Mouse (Mus musculus) heart, embryonic 12.5 days (tissue): ENCODE measurements around the gene Bloc1s4. TPM values are rescaled to one million over a fixed set of nuclear protein-coding genes. Genes with fewer than 3 reads are reported as not detected.

Experiments used
- ATAC-seq: fragments of 200-750 bp; cut with Nextera tagmentation; 2 replicates; pipeline ENCODE4 v1.8.0; 2017; ENCODE audit warnings: moderate TSS enrichment, moderate library complexity; ENCODE audit not compliant: insufficient number of reproducible peaks, low FRiP score
- H3K27ac ChIP-seq: fragments of 300-500 bp; sonication (generic); 2 replicates; pipeline ENCODE4 v1.5.1; 2016; ENCODE audit warnings: mild to moderate bottlenecking, moderate library complexity; ENCODE audit not compliant: poor library complexity, severe bottlenecking
- H3K27me3 ChIP-seq: fragments of 300-500 bp; sonication (generic); replicated peaks from 2 replicates; pipeline ENCODE4 v1.6.1; 2016; ENCODE audit warnings: mild to moderate bottlenecking, moderate library complexity
- H3K36me3 ChIP-seq: fragments of 300-500 bp; sonication (generic); 2 replicates; pipeline ENCODE4 v1.6.1; 2016; ENCODE audit warnings: mild to moderate bottlenecking, moderate library complexity
- H3K4me1 ChIP-seq: fragments of 300-500 bp; sonication (generic); replicated peaks from 2 replicates; pipeline ENCODE4 v1.6.1; 2016; ENCODE audit warnings: mild to moderate bottlenecking
- H3K4me2 ChIP-seq: fragments of 300-500 bp; sonication (generic); 2 replicates; pipeline ENCODE4 v1.6.1; 2016; ENCODE audit warnings: mild to moderate bottlenecking, moderate library complexity
- H3K4me3 ChIP-seq: fragments of 300-500 bp; sonication (generic); 2 replicates; pipeline ENCODE4 v1.5.1; 2016; ENCODE audit warnings: mild to moderate bottlenecking
- H3K9ac ChIP-seq: fragments of 300-500 bp; sonication (generic); 2 replicates; pipeline ENCODE4 v1.6.1; 2016; ENCODE audit warnings: mild to moderate bottlenecking, moderate library complexity
- H3K9me3 ChIP-seq: fragments of 300-500 bp; sonication (generic); replicated peaks from 2 replicates; pipeline ENCODE4 v1.6.1; 2016; ENCODE audit warnings: mild to moderate bottlenecking, moderate library complexity
- WGBS: fragments of 180-500 bp; shearing (Covaris S2); methylation state at CpG from one replicate; pipeline ENCODE4 v1.1.7; 2016; 5-methylcytosine and 5-hydroxymethylcytosine counted together
- polyA plus RNA-seq: library from polyadenylated mRNA; unstranded; fragments of >200 nt; fragmentation: Nextera tagmentation; extraction: Ambion mirVana; gene quantifications from 2 replicates; pipeline ENCODE4 v1.2.1, GENCODE M21; 2016

The Bloc1s4 gene
- polyA plus RNA-seq, 1 experiment from 2014 or later, result 21.3 TPM

DNA sequence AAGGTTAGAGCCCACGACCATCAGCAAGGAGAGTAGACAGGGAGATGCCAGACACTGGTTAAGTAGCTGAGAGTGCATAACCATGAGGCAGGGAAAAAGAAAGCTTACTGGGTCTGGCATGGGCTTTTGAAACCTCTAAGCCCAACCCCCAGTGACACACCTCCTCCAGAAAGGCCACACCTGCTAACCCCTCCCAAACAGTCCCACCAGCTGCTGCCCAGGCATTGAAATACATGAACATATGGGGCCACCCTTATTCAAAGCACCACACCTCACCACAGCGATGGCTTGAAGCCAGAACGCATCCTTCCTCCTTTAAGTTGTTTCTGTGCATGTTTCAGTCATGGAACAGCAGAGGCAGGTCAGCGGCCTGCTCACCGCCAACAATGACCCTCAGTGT is 24.1 kb upstream of the Bloc1s4 start:
- H3K4me3 ChIP-seq, result no peak overlapping the region
- H3K9ac ChIP-seq, result no peak overlapping the region
- 85% methylated on average over 5 of the region's 5 CpGs for WGBS
- H3K27ac ChIP-seq, result no peak overlapping the region
- no peak for ATAC-seq
- H3K27me3 ChIP-seq, result no peaks in the 10 kb centered on the region
- no peaks in the 10 kb centered on the region for H3K36me3 ChIP-seq
- H3K9me3 ChIP-seq, result no peaks in the 10 kb centered on the region
- H3K4me1 ChIP-seq, result peaks cover 17% of the 10 kb centered on the region
- no peak overlapping the region for H3K4me2 ChIP-seq

- Histone ChIP-seq H3K4me1 (peaks cover 6% of the 10 kb centered on the region; the same call in 1 of the 2 replicates), H3K9me3 (no peaks in the 10 kb centered on the region), H3K27me3 (peaks cover 4% of the 10 kb centered on the region; the same call in 1 of the 2 replicates), H3K4me3 (no peak overlapping the region), H3K36me3 (no peaks in the 10 kb centered on the region), H3K4me2 (no peak overlapping the region), H3K27ac (no peak overlapping the region), H3K9ac (no peak overlapping the region)
- no peak for ATAC-seq
- 51% methylated on average over 3 of the region's 3 CpGs for WGBS
Observed at GRCm38 (mm10) chr5:36769603-36770002, 21.2 kb upstream of the Bloc1s4 start.

DNA sequence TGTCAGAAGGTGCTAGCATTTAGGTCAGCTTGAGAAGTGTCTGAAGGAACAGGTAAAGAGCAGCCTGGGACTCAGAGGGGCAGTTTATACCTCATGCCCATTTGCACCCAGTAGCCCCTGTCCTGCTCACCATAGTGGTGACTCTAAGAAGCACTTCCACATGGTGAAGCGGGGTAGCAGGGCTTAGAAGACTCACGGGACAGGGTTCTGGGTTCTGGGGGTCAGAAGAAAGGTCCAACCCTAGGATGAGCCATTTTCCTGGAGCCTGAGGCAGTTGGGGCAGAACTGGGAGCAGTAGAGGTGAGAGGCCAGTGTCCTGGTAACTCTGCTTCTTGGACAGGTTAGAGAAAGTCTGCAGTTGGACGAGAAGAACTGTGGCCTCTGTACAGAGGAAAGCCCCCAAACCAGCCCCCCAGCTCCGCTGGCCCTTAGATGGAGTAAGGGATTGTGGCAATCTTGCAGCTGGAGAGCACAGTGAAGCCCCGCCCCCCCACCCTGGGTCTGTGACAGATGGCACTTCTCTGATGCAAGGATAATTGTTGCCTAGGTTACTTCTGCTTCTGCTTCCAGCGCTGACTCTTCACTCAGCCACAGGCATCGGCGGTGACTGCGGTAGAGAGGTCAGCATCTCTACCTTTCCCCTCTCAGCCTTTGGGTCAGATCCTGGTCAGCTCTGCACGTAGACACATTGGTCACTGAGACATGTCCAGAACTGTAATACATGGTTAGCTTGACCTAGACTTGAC is 18.7 kb upstream of the Bloc1s4 start:
- H3K4me3 ChIP-seq, result no peak overlapping the region
- no peak overlapping the region for H3K9ac ChIP-seq
- 31% methylated on average over 10 of the region's 10 CpGs for WGBS
- H3K4me1 ChIP-seq, result peaks cover 10% of the 10 kb centered on the region; the same call in 1 of the 2 replicates
- H3K4me2 ChIP-seq, result no peak overlapping the region
- ATAC-seq, result no peak
- peaks cover 8% of the 10 kb centered on the region; the same call in 1 of the 2 replicates for H3K27me3 ChIP-seq
- no peaks in the 10 kb centered on the region for H3K9me3 ChIP-seq
- H3K27ac ChIP-seq, result no peak overlapping the region
- H3K36me3 ChIP-seq, result no peaks in the 10 kb centered on the region

DNA sequence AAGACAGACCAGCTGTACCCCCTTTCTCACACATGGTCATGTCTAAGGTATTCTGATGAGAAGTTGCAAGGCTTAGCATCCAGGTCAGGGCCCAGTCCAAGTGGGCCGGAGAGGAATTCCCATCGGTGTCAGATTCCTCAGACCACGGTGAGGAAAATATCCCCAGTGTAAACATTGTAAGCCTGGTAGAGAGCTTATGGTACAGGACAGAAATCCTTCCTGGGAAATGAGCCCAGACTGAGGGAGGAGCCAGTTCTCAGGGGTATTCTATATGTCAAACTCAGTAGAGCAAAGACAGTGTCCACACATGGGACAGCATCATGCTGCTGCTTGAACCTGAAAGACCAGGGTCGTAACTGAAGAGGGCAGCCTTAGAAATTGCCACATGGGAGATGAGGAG is 11.4 kb upstream of the Bloc1s4 start:
- H3K4me2 ChIP-seq, result no peak overlapping the region
- H3K27ac ChIP-seq, result no peak overlapping the region
- H3K9me3 ChIP-seq, result no peaks in the 10 kb centered on the region
- H3K36me3 ChIP-seq, result no peaks in the 10 kb centered on the region
- no peak for ATAC-seq
- peaks cover 9% of the 10 kb centered on the region for H3K27me3 ChIP-seq
- 62% methylated on average over 4 of the region's 4 CpGs for WGBS
- H3K4me3 ChIP-seq, result no peak overlapping the region
- peaks cover 10% of the 10 kb centered on the region; the same call in 1 of the 2 replicates for H3K4me1 ChIP-seq
- H3K9ac ChIP-seq, result no peak overlapping the region

GRCm38 (mm10) chr5:36757033-36757432 is 8.6 kb upstream of the Bloc1s4 start:
- 68% methylated on average over 5 of the region's 5 CpGs for WGBS
- H3K4me2 ChIP-seq, result no peak overlapping the region
- no peaks in the 10 kb centered on the region for H3K9me3 ChIP-seq
- H3K36me3 ChIP-seq, result no peaks in the 10 kb centered on the region
- no peak for ATAC-seq
- H3K27me3 ChIP-seq, result peaks cover 5% of the 10 kb centered on the region
- H3K27ac ChIP-seq, result no peak overlapping the region
- no peak overlapping the region for H3K4me3 ChIP-seq
- H3K9ac ChIP-seq, result no peak overlapping the region
- no peaks in the 10 kb centered on the region for H3K4me1 ChIP-seq

GRCm38 (mm10) chr5:36750119-36751078 is 1.9 kb upstream of the Bloc1s4 start:
- no peak overlapping the region for H3K4me2 ChIP-seq
- H3K9ac ChIP-seq, result no peak overlapping the region
- no peak overlapping the region for H3K27ac ChIP-seq
- H3K36me3 ChIP-seq, result 0 out of 2 replicates have a peak, but pooled peaks cover 2% of the 10 kb centered on the region
- no peaks in the 10 kb centered on the region; the same call in 1 of the 2 replicates for H3K27me3 ChIP-seq
- no peak for ATAC-seq
- H3K9me3 ChIP-seq, result no peaks in the 10 kb centered on the region
- 70% methylated on average over 9 of the region's 9 CpGs for WGBS
- no peak overlapping the region for H3K4me3 ChIP-seq
- H3K4me1 ChIP-seq, result peaks cover 9% of the 10 kb centered on the region

- peak overlapping the region; percentile 89 for H3K9ac ChIP-seq
- peak overlapping the region; percentile 90 for H3K4me2 ChIP-seq
- no peaks in the 10 kb centered on the region for H3K9me3 ChIP-seq
- H3K27me3 ChIP-seq, result no peaks in the 10 kb centered on the region; the same call in 1 of the 2 replicates
- peaks cover 9% of the 10 kb centered on the region for H3K4me1 ChIP-seq
- H3K27ac ChIP-seq, result no peak overlapping the region
- 0 out of 2 replicates have a peak, but pooled peaks cover 2% of the 10 kb centered on the region for H3K36me3 ChIP-seq
- peak overlapping the region; percentile 94 for H3K4me3 ChIP-seq
- WGBS, result 2% methylated on average over 76 of the region's 76 CpGs
- ATAC-seq, result peak; percentile 79
Observed at GRCm38 (mm10) chr5:36747794-36748535, 485 bp downstream of the Bloc1s4 start.

- Histone ChIP-seq H3K27ac (no peak overlapping the region), H3K9me3 (no peaks in the 10 kb centered on the region), H3K4me2 (peak overlapping the region; percentile 31), H3K4me1 (peaks cover 9% of the 10 kb centered on the region), H3K27me3 (no peaks in the 10 kb centered on the region; the same call in 1 of the 2 replicates), H3K36me3 (0 out of 2 replicates have a peak, but pooled peaks cover 2% of the 10 kb centered on the region), H3K9ac (0 out of 2 replicates have a peak overlapping the region, but pooled peaks have one; percentile 13), H3K4me3 (no peak overlapping the region)
- WGBS, result 75% methylated on average over 7 of the region's 7 CpGs
- no peak for ATAC-seq
Observed at GRCm38 (mm10) chr5:36747071-36747470, 1.4 kb downstream of the Bloc1s4 start.

- WGBS, result 39% methylated on average over 16 of the region's 16 CpGs
- no peak for ATAC-seq
- H3K27me3 ChIP-seq, result no peaks in the 10 kb centered on the region
- H3K4me1 ChIP-seq, result peaks cover 23% of the 10 kb centered on the region
- no peak overlapping the region for H3K4me3 ChIP-seq
- peak overlapping the region; percentile 49 for H3K4me2 ChIP-seq
- no peak overlapping the region for H3K27ac ChIP-seq
- H3K9ac ChIP-seq, result no peak overlapping the region
- H3K9me3 ChIP-seq, result no peaks in the 10 kb centered on the region
- H3K36me3 ChIP-seq, result 0 out of 2 replicates have a peak, but pooled peaks cover 2% of the 10 kb centered on the region
Observed at GRCm38 (mm10) chr5:36742126-36742848, 6.2 kb downstream of the Bloc1s4 start.

DNA sequence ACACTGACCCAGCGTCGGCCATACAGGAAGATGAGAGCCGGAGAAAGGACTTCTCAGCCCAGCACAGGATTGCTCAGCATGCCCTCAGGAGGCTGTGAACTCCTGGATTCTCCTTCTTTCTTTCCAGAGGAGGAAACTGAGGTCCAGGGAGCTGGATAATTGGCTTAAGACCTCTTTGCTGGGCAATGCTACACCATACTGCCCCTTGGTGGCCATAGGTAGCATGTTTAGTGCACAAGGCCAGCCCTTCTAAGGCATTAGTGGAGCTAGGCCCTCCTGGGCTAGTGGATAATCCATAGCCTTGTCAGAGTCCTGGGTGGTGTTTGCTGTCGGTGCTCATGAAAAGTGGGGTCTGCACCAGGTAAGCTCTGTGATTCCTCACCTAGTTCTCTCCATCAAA is 8.6 kb downstream of the Bloc1s4 start:
- Histone ChIP-seq H3K9ac (no peak overlapping the region), H3K36me3 (no peaks in the 10 kb centered on the region), H3K4me3 (no peak overlapping the region), H3K4me2 (no peak overlapping the region), H3K27ac (no peak overlapping the region), H3K4me1 (peaks cover 20% of the 10 kb centered on the region), H3K27me3 (no peaks in the 10 kb centered on the region), H3K9me3 (no peaks in the 10 kb centered on the region)
- no peak for ATAC-seq
- 56% methylated on average over 4 of the region's 4 CpGs for WGBS
